Mouse (Mus musculus) limb, embryonic 14.5 days (tissue): ENCODE measurements around the gene Ctnnbip1. TPM values are rescaled to one million over a fixed set of nuclear protein-coding genes. Genes with fewer than 3 reads are reported as not detected.

Source experiments
- ATAC-seq: fragments of 200-750 bp; cut with Nextera tagmentation; 2 replicates; pipeline ENCODE4 v1.8.0; 2017; ENCODE audit warnings: low read depth, moderate number of reproducible peaks, moderate TSS enrichment; ENCODE audit not compliant: low FRiP score
- DNase-seq: peaks from one replicate; pipeline ENCODE4 v3.0.0-alpha.2; 2015; ENCODE audit warnings: low spot score
- H3K27ac ChIP-seq: fragments of 300-500 bp; sonication (generic); replicated peaks from 2 replicates; pipeline ENCODE4 v1.5.1; 2014; ENCODE audit warnings: low read depth, mild to moderate bottlenecking, low read length, moderate library complexity, mixed read lengths
- H3K27me3 ChIP-seq: fragments of 300-500 bp; sonication (generic); 2 replicates; pipeline ENCODE4 v1.6.1; 2014; ENCODE audit warnings: low read length, mixed read lengths; ENCODE audit not compliant: control insufficient read depth, insufficient read depth
- H3K36me3 ChIP-seq: fragments of 300-500 bp; sonication (generic); 2 replicates; pipeline ENCODE4 v1.6.1; 2014; ENCODE audit warnings: mild to moderate bottlenecking, low read length, moderate library complexity, mixed read lengths; ENCODE audit not compliant: control insufficient read depth, insufficient read depth
- H3K4me1 ChIP-seq: fragments of 300-500 bp; sonication (generic); 2 replicates; pipeline ENCODE4 v1.6.1; 2014; ENCODE audit warnings: antibody characterized with exemption, low read length, mixed read lengths; ENCODE audit not compliant: control insufficient read depth, insufficient read depth
- H3K4me2 ChIP-seq: fragments of 300-500 bp; sonication (generic); replicated peaks from 2 replicates; pipeline ENCODE4 v1.6.1; 2014; ENCODE audit warnings: low read depth, mild to moderate bottlenecking, low read length, moderate library complexity; ENCODE audit not compliant: severe bottlenecking
- H3K4me3 ChIP-seq: fragments of 300-500 bp; sonication (generic); replicated peaks from 2 replicates; pipeline ENCODE4 v1.5.1; 2014; ENCODE audit warnings: low read length
- H3K9ac ChIP-seq: fragments of 300-500 bp; sonication (generic); 2 replicates; pipeline ENCODE4 v1.6.1; 2014; ENCODE audit warnings: mild to moderate bottlenecking, low read depth, low read length, moderate library complexity; ENCODE audit not compliant: severe bottlenecking
- H3K9me3 ChIP-seq: fragments of 300-500 bp; sonication (generic); 2 replicates; pipeline ENCODE4 v1.6.1; 2016; ENCODE audit warnings: low read length; ENCODE audit not compliant: control insufficient read depth
- POLR2A ChIP-seq: fragments of 200-500 bp; IDR thresholded peaks from 2 replicates; pipeline ENCODE4 v1.8.0; 2012; ENCODE audit warnings: inconsistent platforms, mild to moderate bottlenecking, moderate library complexity, borderline replicate concordance; ENCODE audit not compliant: insufficient read depth, insufficient read length; ENCODE audit errors: extremely low read depth
- WGBS: fragments of 180-500 bp; shearing (Covaris S2); extraction: QIAGEN DNeasy Blood & Tissue Kit; methylation state at CpG from one replicate; pipeline ENCODE4 v1.1.7; 2014; 5-methylcytosine and 5-hydroxymethylcytosine counted together
- polyA plus RNA-seq, 2 experiments: library from polyadenylated mRNA; depleted of rRNA in 1 of 2; stranded (reverse) in 1 of 2; unstranded in 1 of 2; fragments of >200 nt; fragmentation: Nextera tagmentation in 1 of 2; extraction: Ambion mirVana in 1 of 2; gene quantifications; 2 replicates each; pipeline versions ENCODE4 v1.2.1 to v1.2.3; 2012 to 2014

Ctnnbip1 gene
- polyA plus RNA-seq, 2 experiments, result 39.3 to 73.6 TPM

DNA sequence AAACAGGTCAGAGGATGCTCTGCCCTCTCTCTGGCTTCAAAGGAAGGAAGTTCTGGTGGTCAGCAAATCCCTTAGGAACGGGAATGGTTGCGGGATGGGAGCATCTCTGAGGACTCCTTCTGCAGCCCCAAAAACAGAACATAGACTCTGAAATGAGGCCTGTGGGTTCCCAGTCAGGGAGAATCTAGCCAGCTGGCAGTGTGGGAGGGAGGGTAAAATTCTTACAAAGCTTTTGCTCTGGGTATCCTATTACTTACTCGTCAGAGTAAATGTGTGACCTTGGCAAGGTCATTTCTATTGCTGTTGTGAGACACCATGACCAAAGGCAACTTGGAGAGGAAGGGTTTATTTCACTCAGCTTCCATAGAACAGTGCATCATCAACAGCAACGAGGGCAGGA lies 43.4 kb downstream of the Ctnnbip1 start:
- TF ChIP-seq POLR2A, result no peak
- WGBS, result 76% methylated on average over 4 of the region's 4 CpGs
- no peak for ATAC-seq
- peaks cover 12% of the 10 kb centered on the region for H3K4me1 ChIP-seq
- peaks cover 16% of the 10 kb centered on the region for H3K36me3 ChIP-seq
- peaks cover 4% of the 10 kb centered on the region; the same call in 1 of the 2 replicates for H3K9me3 ChIP-seq
- no peak for DNase-seq
- H3K4me3 ChIP-seq, result no peak overlapping the region
- H3K4me2 ChIP-seq, result no peak overlapping the region
- H3K27me3 ChIP-seq, result no peaks in the 10 kb centered on the region
- no peak overlapping the region for H3K27ac ChIP-seq
- H3K9ac ChIP-seq, result no peak overlapping the region

DNA sequence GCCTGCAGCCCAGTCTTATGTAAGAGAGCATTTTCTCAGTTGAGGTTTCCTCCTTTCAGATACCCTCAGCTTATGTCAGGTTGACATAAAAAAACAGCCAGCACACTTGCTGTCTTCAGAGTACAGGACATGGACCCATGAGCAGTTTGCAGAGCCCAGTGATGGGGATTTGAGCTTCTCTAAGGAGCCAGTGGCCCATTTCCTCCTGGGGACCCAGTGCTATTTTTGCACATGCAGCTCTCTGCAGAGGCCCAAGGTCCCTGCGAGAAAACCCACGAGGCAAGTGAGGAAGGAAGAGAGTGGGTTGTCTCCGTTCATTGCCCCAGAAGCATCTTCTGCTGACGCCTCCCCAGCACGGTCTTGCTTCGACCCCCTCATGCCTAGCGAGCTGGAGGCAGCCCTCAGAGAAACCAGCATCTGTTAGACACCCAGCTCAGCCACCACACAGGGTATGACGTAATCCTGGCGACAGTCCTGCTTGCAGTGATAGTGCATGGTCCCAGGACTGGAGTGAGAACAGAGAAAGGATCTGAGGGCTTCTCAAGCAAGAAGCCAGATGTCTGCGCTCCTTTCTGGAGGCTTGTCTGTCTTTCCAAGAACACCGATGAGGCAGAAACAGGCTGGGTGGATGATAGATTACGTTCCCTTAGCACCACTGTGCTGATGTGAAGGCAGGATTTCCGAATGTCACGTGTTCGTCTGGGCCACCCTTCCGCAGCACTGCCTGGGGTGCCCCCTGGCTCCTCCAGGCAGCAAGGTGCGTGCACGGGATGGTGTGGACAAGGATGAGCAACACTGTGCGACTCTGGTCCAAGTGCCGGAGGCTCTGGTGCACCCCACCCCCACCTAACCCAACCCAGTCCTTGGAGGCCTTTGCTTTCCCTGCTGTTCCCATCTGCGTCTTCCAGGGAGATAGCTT lies 44.2 kb downstream of the Ctnnbip1 start:
- no peak overlapping the region for H3K9ac ChIP-seq
- 72% methylated on average over 21 of the region's 21 CpGs for WGBS
- no peaks in the 10 kb centered on the region for H3K27me3 ChIP-seq
- no peak overlapping the region for H3K4me2 ChIP-seq
- no peak overlapping the region for H3K27ac ChIP-seq
- no peak for TF ChIP-seq POLR2A
- peaks cover 12% of the 10 kb centered on the region for H3K4me1 ChIP-seq
- peaks cover 4% of the 10 kb centered on the region; the same call in 1 of the 2 replicates for H3K9me3 ChIP-seq
- ATAC-seq (no peak), DNase-seq (no peak)
- H3K36me3 ChIP-seq, result peaks cover 15% of the 10 kb centered on the region
- no peak overlapping the region for H3K4me3 ChIP-seq

DNA sequence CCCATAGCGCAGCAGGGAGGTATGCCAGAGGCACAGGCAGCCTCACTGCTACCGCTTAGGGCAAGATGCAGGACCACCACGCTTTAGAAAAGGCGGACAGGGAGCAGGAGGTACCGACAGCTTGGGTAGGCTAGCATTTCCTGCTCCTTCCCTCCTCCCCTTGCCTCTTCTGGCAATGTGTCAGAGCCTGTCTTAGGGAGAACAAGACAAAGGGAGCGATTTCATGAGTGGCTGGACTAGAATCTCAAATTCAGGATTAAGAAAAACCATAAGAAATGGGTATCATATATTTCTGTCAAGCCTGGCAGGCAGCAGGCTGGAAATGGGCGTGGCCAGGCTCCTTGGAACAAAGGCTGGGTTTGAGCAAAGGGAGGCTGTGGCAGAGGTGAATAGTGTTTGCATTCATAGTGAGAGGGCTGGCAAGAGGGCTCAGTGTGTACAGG lies 44.9 kb downstream of the Ctnnbip1 start:
- no peak for ATAC-seq
- Histone ChIP-seq H3K4me1 (peaks cover 12% of the 10 kb centered on the region), H3K4me3 (no peak overlapping the region), H3K9ac (no peak overlapping the region), H3K4me2 (no peak overlapping the region), H3K9me3 (peaks cover 4% of the 10 kb centered on the region; the same call in 1 of the 2 replicates), H3K36me3 (peaks cover 10% of the 10 kb centered on the region), H3K27me3 (no peaks in the 10 kb centered on the region), H3K27ac (no peak overlapping the region)
- no peak for DNase-seq
- WGBS, result 54% methylated on average over 7 of the region's 7 CpGs
- TF ChIP-seq POLR2A, result no peak

DNA sequence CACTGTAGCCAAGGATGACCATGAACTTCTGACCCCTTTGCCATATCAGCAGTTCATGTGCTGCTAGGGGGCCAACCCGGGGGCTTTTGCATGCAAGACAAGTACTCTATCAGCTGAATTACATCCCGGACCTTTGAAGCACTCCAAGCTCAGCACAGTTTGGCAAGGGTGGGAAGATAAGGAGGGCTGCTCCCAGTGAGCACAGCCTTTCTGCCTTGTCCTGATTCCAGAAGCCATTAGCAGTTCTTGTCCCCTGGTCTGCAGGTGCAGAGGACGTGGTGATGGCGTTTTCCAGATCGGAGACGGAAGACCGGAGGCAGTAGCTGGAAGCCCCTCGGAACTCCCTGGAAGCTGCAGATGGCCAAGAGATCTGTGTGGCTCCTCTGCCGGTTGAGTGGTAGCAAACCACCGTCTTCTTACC lies 45.9 kb downstream of the Ctnnbip1 start:
- ATAC-seq, result no peak

DNA sequence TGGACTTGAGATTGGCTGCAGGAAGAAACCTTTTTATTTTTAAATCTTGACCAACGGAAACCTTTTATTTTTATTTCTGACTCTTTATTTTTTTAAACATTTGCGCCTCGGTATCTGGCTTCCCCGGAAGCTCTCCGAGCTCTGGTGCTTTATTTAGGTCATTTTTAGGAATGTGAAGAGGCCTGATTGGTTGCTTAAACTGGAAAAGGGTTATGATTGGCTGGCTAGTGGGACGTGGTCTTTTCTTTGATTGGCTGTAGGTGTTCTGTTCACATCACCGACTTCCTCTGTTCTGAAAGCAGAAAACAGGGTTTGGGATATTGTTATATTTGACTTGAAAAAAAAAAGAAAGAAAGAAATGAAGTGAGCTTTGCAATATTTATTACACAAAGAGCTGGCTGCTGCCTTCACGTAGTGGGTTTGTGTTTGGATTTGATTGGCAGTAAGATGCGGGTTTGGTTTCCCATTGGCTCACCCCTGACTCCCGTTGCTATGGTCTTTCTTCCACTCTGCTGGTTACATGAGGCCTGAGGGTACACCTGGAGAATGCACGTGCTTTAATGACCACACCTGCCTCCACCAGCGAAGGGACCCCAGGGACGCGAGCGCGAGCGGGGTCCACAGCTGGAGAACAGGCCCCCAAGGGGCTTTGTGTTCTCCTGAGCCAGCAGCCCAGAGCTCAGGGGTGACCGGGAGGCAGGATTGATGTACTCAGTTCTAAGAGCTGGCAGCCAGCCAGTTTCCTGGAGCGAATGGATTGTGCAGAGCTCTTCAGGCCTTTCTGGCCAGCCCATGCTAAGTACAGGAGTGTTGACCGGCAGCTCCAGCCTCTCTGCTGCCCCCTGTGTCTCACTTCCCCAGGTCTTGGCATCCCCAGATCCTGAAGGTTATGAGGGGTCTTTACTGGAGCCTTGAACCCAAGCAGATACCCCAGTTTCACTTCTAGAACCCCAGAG lies 46.7 kb downstream of the Ctnnbip1 start:
- Histone ChIP-seq H3K4me2 (no peak overlapping the region; the same call in 1 of the 2 replicates), H3K27ac (no peak overlapping the region), H3K36me3 (peaks cover 4% of the 10 kb centered on the region), H3K4me3 (no peak overlapping the region), H3K27me3 (no peaks in the 10 kb centered on the region), H3K9ac (no peak overlapping the region), H3K9me3 (peaks cover 4% of the 10 kb centered on the region; the same call in 1 of the 2 replicates), H3K4me1 (peaks cover 12% of the 10 kb centered on the region)
- no peak for TF ChIP-seq POLR2A
- DNase-seq (peak; percentile 75), ATAC-seq (peak; percentile 80; the same call in 1 of the 2 replicates)
- 51% methylated on average over 20 of the region's 20 CpGs for WGBS

More for the DNA sequence above, 45.9 kb downstream of the Ctnnbip1 start:
- no peak overlapping the region for H3K9ac ChIP-seq
- H3K4me3 ChIP-seq, result no peak overlapping the region
- peaks cover 10% of the 10 kb centered on the region for H3K36me3 ChIP-seq
- H3K4me2 ChIP-seq, result no peak overlapping the region
- no peaks in the 10 kb centered on the region for H3K27me3 ChIP-seq
- H3K4me1 ChIP-seq, result peaks cover 12% of the 10 kb centered on the region
- no peak for TF ChIP-seq POLR2A
- H3K9me3 ChIP-seq, result peaks cover 4% of the 10 kb centered on the region; the same call in 1 of the 2 replicates
- 86% methylated on average over 10 of the region's 10 CpGs for WGBS
- no peak for DNase-seq
- H3K27ac ChIP-seq, result no peak overlapping the region
